Mouse (Mus musculus): ENCODE data around the gene Pip5kl1.

DNA sequence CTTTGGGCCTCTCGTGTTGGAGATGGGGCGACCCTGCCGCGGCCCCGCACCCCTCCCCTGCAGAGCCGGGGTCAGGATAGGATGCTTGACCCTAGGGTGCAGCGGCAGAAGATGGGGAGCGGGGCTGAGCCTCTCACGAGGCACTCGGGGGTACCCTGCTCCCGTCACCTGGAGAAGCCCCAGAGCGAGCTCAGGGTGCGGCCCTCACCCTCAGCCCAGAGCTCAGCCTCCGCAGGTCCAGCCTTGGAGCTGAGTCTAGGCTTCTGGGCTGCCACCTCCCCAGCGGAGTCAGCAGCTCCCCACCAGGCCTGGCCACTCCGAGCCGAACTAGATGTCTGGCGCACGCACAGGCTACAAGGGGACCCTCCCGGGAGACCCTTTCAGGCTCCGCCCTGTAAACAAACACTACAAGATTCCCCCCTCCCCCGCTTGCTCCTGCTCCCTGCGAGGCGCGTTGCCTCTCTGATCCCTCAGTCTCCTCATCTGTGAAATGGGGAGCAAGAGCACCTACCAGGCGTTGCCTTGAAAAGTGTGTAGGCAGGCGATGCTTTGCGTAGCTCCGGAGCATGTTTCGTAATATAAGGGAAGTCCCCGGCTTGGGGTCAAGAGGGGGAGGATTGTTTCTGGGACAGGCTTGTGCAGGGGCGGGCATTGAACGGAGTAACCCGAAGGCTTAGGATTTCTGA is 32.8 kb downstream of the Pip5kl1 start:
- TF ChIP-seq CTCF (IDR thresholded peaks at IDR 0.05) (no peak), EP300 (IDR thresholded peaks at IDR 0.05; ENCODE audit: insufficient read depth, low read depth, low read length) (0 out of 2 replicates have a peak, but pooled peaks have one; percentile 3)

Measured in heart, adult 2 months (tissue).